Mouse (Mus musculus): ENCODE measurements around the gene Igfbp6. TPM values are rescaled to one million over a fixed set of nuclear protein-coding genes. Genes with fewer than 3 reads are reported as not detected.

Gene Igfbp6
- total RNA-seq, 2 experiments from 2014 or later = 1.3 TPM; not detected in 1

- peak; percentile 65 for ATAC-seq (ENCODE audit: poor library complexity, severe bottlenecking)
Observed at GRCm38 (mm10) chr15:102108651-102109525, 35.3 kb upstream of the Igfbp6 start.

- ATAC-seq (ENCODE audit: poor library complexity, severe bottlenecking) = no peak
Observed at GRCm38 (mm10) chr15:102110271-102110670, 33.9 kb upstream of the Igfbp6 start.

- no peak for ATAC-seq (ENCODE audit: poor library complexity, severe bottlenecking)
Observed at GRCm38 (mm10) chr15:102110701-102111494, 33.3 kb upstream of the Igfbp6 start.

- no peak for ATAC-seq (ENCODE audit: poor library complexity, severe bottlenecking)
Observed at GRCm38 (mm10) chr15:102111495-102111829, 32.7 kb upstream of the Igfbp6 start.

GRCm38 (mm10) chr15:102112181-102112580, 32.0 kb upstream of the Igfbp6 start:
- ATAC-seq (ENCODE audit: poor library complexity, severe bottlenecking) = no peak

GRCm38 (mm10) chr15:102112827-102113226, 31.3 kb upstream of the Igfbp6 start:
- ATAC-seq (ENCODE audit: poor library complexity, severe bottlenecking) = no peak

GRCm38 (mm10) chr15:102113674-102114073, 30.5 kb upstream of the Igfbp6 start:
- ATAC-seq (ENCODE audit: poor library complexity, severe bottlenecking) = no peak

GRCm38 (mm10) chr15:102114651-102115260, 29.4 kb upstream of the Igfbp6 start:
- no peak for ATAC-seq (ENCODE audit: poor library complexity, severe bottlenecking)

- peak; percentile 50 for ATAC-seq (ENCODE audit: poor library complexity, severe bottlenecking)
Observed at GRCm38 (mm10) chr15:102115731-102116231, 28.4 kb upstream of the Igfbp6 start.

GRCm38 (mm10) chr15:102116753-102117415, 27.3 kb upstream of the Igfbp6 start:
- ATAC-seq (ENCODE audit: poor library complexity, severe bottlenecking) = no peak

- ATAC-seq (ENCODE audit: poor library complexity, severe bottlenecking) = no peak
Observed at GRCm38 (mm10) chr15:102117461-102118443, 26.4 kb upstream of the Igfbp6 start.

- no peak for ATAC-seq (ENCODE audit: poor library complexity, severe bottlenecking)
Observed at GRCm38 (mm10) chr15:102118591-102118990, 25.6 kb upstream of the Igfbp6 start.

GRCm38 (mm10) chr15:102119121-102119830, 24.9 kb upstream of the Igfbp6 start:
- no peak for ATAC-seq (ENCODE audit: poor library complexity, severe bottlenecking)

- no peak for ATAC-seq (ENCODE audit: poor library complexity, severe bottlenecking)
Observed at GRCm38 (mm10) chr15:102119831-102120170, 24.4 kb upstream of the Igfbp6 start.

GRCm38 (mm10) chr15:102120530-102120929, 23.6 kb upstream of the Igfbp6 start:
- no peak for ATAC-seq (ENCODE audit: poor library complexity, severe bottlenecking)

GRCm38 (mm10) chr15:102126303-102126702, 17.9 kb upstream of the Igfbp6 start:
- ATAC-seq (ENCODE audit: poor library complexity, severe bottlenecking) = no peak

GRCm38 (mm10) chr15:102133314-102133713, 10.8 kb upstream of the Igfbp6 start:
- no peak for ATAC-seq (ENCODE audit: poor library complexity, severe bottlenecking)

- ATAC-seq (ENCODE audit: poor library complexity, severe bottlenecking) = no peak
Observed at GRCm38 (mm10) chr15:102134709-102135108, 9.5 kb upstream of the Igfbp6 start.

- no peak for ATAC-seq (ENCODE audit: poor library complexity, severe bottlenecking)
Observed at GRCm38 (mm10) chr15:102135522-102136128, 8.5 kb upstream of the Igfbp6 start.

Data from megakaryocyte, adult 5-6 weeks (primary cell).